7 mouse cellular contexts compared by ENCODE assay signal in genomic region chr9:116174481-116175461, GRCm38 (mm10). TPM values are rescaled to one million over a fixed set of nuclear protein-coding genes. Genes with fewer than 3 reads are reported as not detected.
DNase-seq lines count a peak whose midpoint lies in the region; ATAC-seq and TF ChIP-seq lines count a peak whose summit lies in the region.

TSS of gene Tgfbr2 (minus strand) at chr9:116175360.

- no peaks in the 10 kb centered on the region for H3K27me3 ChIP-seq in intestine, embryonic 15.5 days (replicated peaks)
- no peaks in the 10 kb centered on the region for H3K27me3 ChIP-seq in limb, embryonic 11.5 days (ENCODE audit: control insufficient read depth, insufficient read depth, low read length)
- peaks cover 44% of the 10 kb centered on the region for H3K27me3 ChIP-seq in midbrain, embryonic 12.5 days
- no peaks in the 10 kb centered on the region for H3K27me3 ChIP-seq in small intestine, adult 2 months (ENCODE audit: control insufficient read depth, insufficient read depth, low read length)

- peaks cover 22% of the 10 kb centered on the region for H3K4me1 ChIP-seq in intestine, embryonic 15.5 days (replicated peaks)
- H3K4me1 ChIP-seq in limb, embryonic 11.5 days (ENCODE audit: control insufficient read depth, insufficient read depth, low read length): peaks cover 5% of the 10 kb centered on the region
- peaks cover 13% of the 10 kb centered on the region; the same call in 1 of the 2 replicates for H3K4me1 ChIP-seq in midbrain, embryonic 12.5 days
- no peaks in the 10 kb centered on the region; the same call in 1 of the 2 replicates for H3K4me1 ChIP-seq in small intestine, adult 2 months (ENCODE audit: control insufficient read depth, insufficient read depth, insufficient read length, low read length)

- TF ChIP-seq CTCF in small intestine, adult 2 months (IDR thresholded peaks at IDR 0.05; ENCODE audit: extremely low read depth, insufficient read length, insufficient replicate concordance, low read depth, low read length): no peak

- H3K4me3 ChIP-seq in intestine, embryonic 15.5 days (replicated peaks): peak within 1 kb of the TSS; percentile 89
- peak within 1 kb of the TSS; percentile 87 for H3K4me3 ChIP-seq in limb, embryonic 11.5 days (ENCODE audit: low read depth, low read length)
- peak within 1 kb of the TSS; percentile 62 for H3K4me3 ChIP-seq in midbrain, embryonic 12.5 days
- peak within 1 kb of the TSS; percentile 79 for H3K4me3 ChIP-seq in small intestine, adult 2 months (ENCODE audit: low read depth, low read length)

- no peaks in the 10 kb centered on the region for H3K9me3 ChIP-seq in intestine, embryonic 15.5 days
- H3K9me3 ChIP-seq in limb, embryonic 11.5 days (ENCODE audit: control insufficient read depth, low read length): no peaks in the 10 kb centered on the region
- H3K9me3 ChIP-seq in midbrain, embryonic 12.5 days: no peaks in the 10 kb centered on the region

- H3K27ac ChIP-seq in intestine, embryonic 15.5 days: peak within 1 kb of the TSS; percentile 98
- H3K27ac ChIP-seq in limb, embryonic 11.5 days (replicated peaks; ENCODE audit: low read depth, low read length): peak within 1 kb of the TSS; percentile 87
- H3K27ac ChIP-seq in midbrain, embryonic 12.5 days (replicated peaks): peak within 1 kb of the TSS; percentile 49; the same call in 1 of the 2 replicates
- peak within 1 kb of the TSS; percentile 95 for H3K27ac ChIP-seq in small intestine, adult 2 months (ENCODE audit: insufficient read depth, low read depth, low read length)

- peak within 1 kb of the TSS; percentile 69 for H3K4me2 ChIP-seq in intestine, embryonic 15.5 days (replicated peaks)
- peak within 1 kb of the TSS; percentile 50 for H3K4me2 ChIP-seq in limb, embryonic 11.5 days (ENCODE audit: low read depth, severe bottlenecking)
- peak within 1 kb of the TSS; percentile 93 for H3K4me2 ChIP-seq in midbrain, embryonic 12.5 days (replicated peaks)

- peak; percentile 74; the same call in 1 of the 2 replicates for TF ChIP-seq POLR2A in small intestine, adult 2 months (IDR thresholded peaks at IDR 0.05; ENCODE audit: low read depth, low read length)

- no peaks in the 10 kb centered on the region for H3K36me3 ChIP-seq in intestine, embryonic 15.5 days
- no peaks in the 10 kb centered on the region for H3K36me3 ChIP-seq in limb, embryonic 11.5 days (ENCODE audit: control insufficient read depth, insufficient read depth, low read length)
- H3K36me3 ChIP-seq in midbrain, embryonic 12.5 days: no peaks in the 10 kb centered on the region
- no peaks in the 10 kb centered on the region for H3K36me3 ChIP-seq in small intestine, adult 2 months (ENCODE audit: control insufficient read depth, insufficient read depth, low read length)

- ATAC-seq in intestine, embryonic 15.5 days: peak; percentile 89
- ATAC-seq in limb, embryonic 11.5 days (ENCODE audit: insufficient number of reproducible peaks, low FRiP score, low TSS enrichment, low read depth): peak; percentile 72
- peak; percentile 78 for ATAC-seq in midbrain, embryonic 12.5 days (ENCODE audit: low FRiP score, low read depth)

- under 1% methylated on average over 87 of the region's 90 CpGs for WGBS in intestine, embryonic 15.5 days
- WGBS in limb, embryonic 11.5 days: under 1% methylated on average over 89 of the region's 90 CpGs
- WGBS in midbrain, embryonic 12.5 days: under 1% methylated on average over 86 of the region's 90 CpGs
- under 1% methylated on average over 90 of the region's 90 CpGs for WGBS in small intestine, adult 2 months

- peak within 1 kb of the TSS; percentile 97 for H3K9ac ChIP-seq in intestine, embryonic 15.5 days
- H3K9ac ChIP-seq in limb, embryonic 11.5 days (ENCODE audit: low read length): peak within 1 kb of the TSS; percentile 96
- H3K9ac ChIP-seq in midbrain, embryonic 12.5 days (replicated peaks): peak within 1 kb of the TSS; percentile 68

- DNase-seq in adrenal gland, adult (ENCODE audit: inconsistent age in 2 of 2, low spot score in 1 of 2): peak; percentile 93 to 96
- peak; percentile 61 for DNase-seq in embryo, embryonic 11.5 days (ENCODE audit: low read depth, low spot score)
- DNase-seq in gonadal fat pad, adult 2 months (ENCODE audit: low read depth): no peak
- DNase-seq in limb, embryonic 11.5 days (ENCODE audit: low spot score): peak; percentile 88

RNA-seq across cellular contexts. Expression of gene Tgfbr2, which starts in this region (rescaled TPM):
- polyA plus RNA-seq in gonadal fat pad, adult 2 months (2012; rRNA removed): 42.2 and 42.5 TPM in 2 replicates
- polyA plus RNA-seq in intestine, embryonic 15.5 days (2015; fragmentation: Nextera tagmentation; extraction: Ambion mirVana): 28.3 and 31.8 TPM in 2 replicates
- polyA plus RNA-seq in limb, embryonic 11.5 days (2014; fragmentation: Nextera tagmentation; extraction: Ambion mirVana): 14.8 and 15.1 TPM in 2 replicates
- polyA plus RNA-seq in midbrain, embryonic 12.5 days (2016; fragmentation: Nextera tagmentation; extraction: Ambion mirVana): 12.0 and 14.1 TPM in 2 replicates
- 19.6 and 27.2 TPM in 2 replicates for polyA plus RNA-seq in small intestine, adult 2 months (2012; rRNA removed)
